Mouse (Mus musculus) MEL (cell line): ENCODE measurements at regions not wholly inside any gene's neighbourhood (a gene's known extent, or its start where the extent isn't known, plus 50 kb on each side); places are given as distances from the start of the nearest gene placed in this dataset.

Source experiments
- CHD2 ChIP-seq: IDR thresholded peaks from 2 replicates; pipeline ENCODE4 v1.6.1; 2011; ENCODE audit warnings: low read length, improper control_type of control experiment
- USF1 ChIP-seq: IDR thresholded peaks from 2 replicates; pipeline ENCODE4 v1.6.1; 2014; ENCODE audit warnings: low read depth, mild to moderate bottlenecking, inconsistent platforms, low read length, improper control_type of control experiment, moderate library complexity

DNA sequence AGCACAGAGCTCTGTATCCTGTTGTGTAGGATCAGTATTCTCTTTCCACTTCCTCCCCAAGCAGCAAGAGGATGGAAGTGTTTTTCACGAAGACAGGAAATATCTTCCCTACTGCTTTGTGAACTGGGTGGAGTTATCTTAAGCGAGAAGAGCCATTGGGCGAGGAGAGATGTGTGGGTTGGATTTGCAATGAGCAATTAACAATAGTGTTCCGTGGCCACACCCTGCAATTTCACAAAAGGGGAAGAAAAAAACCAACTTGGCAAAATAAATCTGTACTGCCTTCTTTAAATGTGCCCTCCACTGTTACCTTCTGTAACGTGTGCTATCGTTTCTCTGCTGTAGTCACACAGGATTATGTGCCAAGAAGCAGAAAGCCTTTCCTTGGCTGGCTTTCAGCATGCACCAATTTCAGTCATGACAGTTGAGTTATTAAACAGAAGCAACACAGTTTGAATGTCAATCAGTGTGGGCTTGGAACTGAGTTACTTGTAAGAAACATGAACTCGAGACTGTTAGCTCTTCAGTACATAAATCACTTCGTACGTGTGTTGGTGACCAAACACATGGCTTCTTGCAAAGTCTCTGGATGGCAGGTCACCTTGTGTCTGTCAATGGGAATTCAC is 172.0 kb upstream of the Ankrd55 start:
- no peak for TF ChIP-seq USF1
- TF ChIP-seq CHD2, result no peak
